Mouse (Mus musculus) forebrain, embryonic 15.5 days (tissue): ENCODE measurements around the gene Slc22a2. TPM values are rescaled to one million over a fixed set of nuclear protein-coding genes. Genes with fewer than 3 reads are reported as not detected.

Experiments used
- ATAC-seq: fragments of 200-750 bp; cut with Nextera tagmentation; replicated peaks from 2 replicates; pipeline ENCODE4 v1.8.0; 2017; ENCODE audit warnings: mild to moderate bottlenecking, moderate TSS enrichment, moderate library complexity
- H3K27ac ChIP-seq: fragments of 300-500 bp; sonication (generic); replicated peaks from 2 replicates; pipeline ENCODE4 v1.5.1; 2015; ENCODE audit warnings: mild to moderate bottlenecking, inconsistent platforms
- H3K27me3 ChIP-seq: fragments of 300-500 bp; sonication (generic); 2 replicates; pipeline ENCODE4 v1.6.1; 2015; ENCODE audit warnings: inconsistent platforms
- H3K36me3 ChIP-seq: fragments of 300-500 bp; sonication (generic); 2 replicates; pipeline ENCODE4 v1.6.1; 2015; ENCODE audit warnings: mild to moderate bottlenecking, inconsistent platforms
- H3K4me1 ChIP-seq: fragments of 300-500 bp; sonication (generic); 2 replicates; pipeline ENCODE4 v1.6.1; 2015; ENCODE audit warnings: inconsistent platforms
- H3K4me2 ChIP-seq: fragments of 300-500 bp; sonication (generic); replicated peaks from 2 replicates; pipeline ENCODE4 v1.6.1; 2015; ENCODE audit warnings: mild to moderate bottlenecking, inconsistent platforms
- H3K4me3 ChIP-seq: fragments of 300-500 bp; sonication (generic); 2 replicates; pipeline ENCODE4 v1.5.1; 2015; ENCODE audit warnings: mild to moderate bottlenecking, inconsistent platforms
- H3K9ac ChIP-seq: fragments of 300-500 bp; sonication (generic); replicated peaks from 2 replicates; pipeline ENCODE4 v1.6.1; 2015; ENCODE audit warnings: mild to moderate bottlenecking, inconsistent platforms
- H3K9me3 ChIP-seq: fragments of 300-500 bp; sonication (generic); 2 replicates; pipeline ENCODE4 v1.6.1; 2016; ENCODE audit warnings: inconsistent platforms
- WGBS: fragments of 180-500 bp; shearing (Covaris S2); methylation state at CpG from one replicate; pipeline ENCODE4 v1.1.7; 2015; ENCODE audit warnings: mixed read lengths; 5-methylcytosine and 5-hydroxymethylcytosine counted together
- polyA plus RNA-seq: library from polyadenylated mRNA; unstranded; fragments of >200 nt; fragmentation: Nextera tagmentation; extraction: Ambion mirVana; gene quantifications from 2 replicates; pipeline ENCODE4 v1.2.1, GENCODE M21; 2015

Slc22a2 gene
- polyA plus RNA-seq, 1 experiment from 2014 or later = 0.50 TPM

GRCm38 (mm10) chr17:12590911-12591625, 7.1 kb downstream of the Slc22a2 start:
- 79% methylated on average over 4 of the region's 4 CpGs for WGBS
- Histone ChIP-seq H3K27me3 (no peaks in the 10 kb centered on the region), H3K36me3 (no peaks in the 10 kb centered on the region), H3K9me3 (no peaks in the 10 kb centered on the region), H3K4me1 (peaks cover 4% of the 10 kb centered on the region), H3K27ac (no peak overlapping the region), H3K9ac (no peak overlapping the region), H3K4me3 (no peak overlapping the region), H3K4me2 (no peak overlapping the region)
- ATAC-seq = no peak

GRCm38 (mm10) chr17:12595846-12596515, 12.0 kb downstream of the Slc22a2 start:
- no peak overlapping the region for H3K4me2 ChIP-seq
- ATAC-seq = no peak
- no peak overlapping the region for H3K4me3 ChIP-seq
- no peaks in the 10 kb centered on the region for H3K9me3 ChIP-seq
- no peak overlapping the region for H3K27ac ChIP-seq
- no peak overlapping the region for H3K9ac ChIP-seq
- no peaks in the 10 kb centered on the region for H3K36me3 ChIP-seq
- no peaks in the 10 kb centered on the region for H3K4me1 ChIP-seq
- 58% methylated on average over 13 of the region's 13 CpGs for WGBS
- no peaks in the 10 kb centered on the region for H3K27me3 ChIP-seq

GRCm38 (mm10) chr17:12606634-12607033, 22.7 kb downstream of the Slc22a2 start:
- no peak for ATAC-seq
- WGBS = 85% methylated on average over 1 of the region's 1 CpGs

GRCm38 (mm10) chr17:12607202-12607601, 23.3 kb downstream of the Slc22a2 start:
- no peak overlapping the region for H3K4me2 ChIP-seq
- H3K4me3 ChIP-seq = no peak overlapping the region
- H3K27ac ChIP-seq = no peak overlapping the region
- no peak for ATAC-seq
- H3K27me3 ChIP-seq = no peaks in the 10 kb centered on the region
- no peaks in the 10 kb centered on the region for H3K9me3 ChIP-seq
- H3K4me1 ChIP-seq = no peaks in the 10 kb centered on the region
- no peaks in the 10 kb centered on the region for H3K36me3 ChIP-seq
- no peak overlapping the region for H3K9ac ChIP-seq

More at GRCm38 (mm10) chr17:12606634-12607033, 22.7 kb downstream of the Slc22a2 start:
- Histone ChIP-seq H3K4me1 (no peaks in the 10 kb centered on the region), H3K9me3 (no peaks in the 10 kb centered on the region), H3K4me3 (no peak overlapping the region), H3K27ac (no peak overlapping the region), H3K4me2 (no peak overlapping the region), H3K9ac (no peak overlapping the region), H3K27me3 (no peaks in the 10 kb centered on the region), H3K36me3 (no peaks in the 10 kb centered on the region)

- H3K4me2 ChIP-seq = no peak overlapping the region
- WGBS = 89% methylated on average over 15 of the region's 15 CpGs
- ATAC-seq = no peak
- no peak overlapping the region for H3K9ac ChIP-seq
- no peak overlapping the region for H3K4me3 ChIP-seq
- no peaks in the 10 kb centered on the region for H3K4me1 ChIP-seq
- H3K36me3 ChIP-seq = no peaks in the 10 kb centered on the region
- no peak overlapping the region for H3K27ac ChIP-seq
- H3K27me3 ChIP-seq = no peaks in the 10 kb centered on the region
- H3K9me3 ChIP-seq = no peaks in the 10 kb centered on the region
Observed at GRCm38 (mm10) chr17:12614511-12615385, 30.8 kb downstream of the Slc22a2 start.

- WGBS = 71% methylated on average over 4 of the region's 4 CpGs
- Histone ChIP-seq H3K9me3 (no peaks in the 10 kb centered on the region), H3K9ac (no peak overlapping the region), H3K27me3 (no peaks in the 10 kb centered on the region), H3K27ac (no peak overlapping the region), H3K36me3 (no peaks in the 10 kb centered on the region), H3K4me3 (no peak overlapping the region), H3K4me2 (no peak overlapping the region), H3K4me1 (no peaks in the 10 kb centered on the region)
- ATAC-seq = no peak
Observed at GRCm38 (mm10) chr17:12615429-12615828, 31.5 kb downstream of the Slc22a2 start.

- no peak overlapping the region for H3K4me2 ChIP-seq
- H3K36me3 ChIP-seq = no peaks in the 10 kb centered on the region
- H3K4me3 ChIP-seq = no peak overlapping the region
- no peaks in the 10 kb centered on the region for H3K9me3 ChIP-seq
- no peak for ATAC-seq
- no peaks in the 10 kb centered on the region for H3K27me3 ChIP-seq
- H3K27ac ChIP-seq = no peak overlapping the region
- H3K4me1 ChIP-seq = no peaks in the 10 kb centered on the region
- 83% methylated on average over 2 of the region's 2 CpGs for WGBS
- no peak overlapping the region for H3K9ac ChIP-seq
Observed at GRCm38 (mm10) chr17:12619641-12620040, 35.7 kb downstream of the Slc22a2 start.

- no peak overlapping the region for H3K27ac ChIP-seq
- H3K4me1 ChIP-seq = no peaks in the 10 kb centered on the region
- no peak overlapping the region for H3K4me2 ChIP-seq
- H3K9ac ChIP-seq = no peak overlapping the region
- H3K4me3 ChIP-seq = no peak overlapping the region
- no peak for ATAC-seq
- no peaks in the 10 kb centered on the region for H3K27me3 ChIP-seq
- H3K36me3 ChIP-seq = no peaks in the 10 kb centered on the region
- H3K9me3 ChIP-seq = no peaks in the 10 kb centered on the region
- 92% methylated on average over 4 of the region's 4 CpGs for WGBS
Observed at GRCm38 (mm10) chr17:12627983-12628382, 44.1 kb downstream of the Slc22a2 start.

- no peaks in the 10 kb centered on the region for H3K9me3 ChIP-seq
- no peak overlapping the region for H3K4me2 ChIP-seq
- H3K9ac ChIP-seq = no peak overlapping the region
- no peaks in the 10 kb centered on the region for H3K4me1 ChIP-seq
- no peak overlapping the region for H3K4me3 ChIP-seq
- no peak for ATAC-seq
- H3K36me3 ChIP-seq = no peaks in the 10 kb centered on the region
- H3K27ac ChIP-seq = no peak overlapping the region
- no peaks in the 10 kb centered on the region for H3K27me3 ChIP-seq
- WGBS = 66% methylated on average over 6 of the region's 6 CpGs
Observed at GRCm38 (mm10) chr17:12630976-12631730, 47.2 kb downstream of the Slc22a2 start.

GRCm38 (mm10) chr17:12631771-12632600, 48.1 kb downstream of the Slc22a2 start:
- ATAC-seq = no peak
- no peaks in the 10 kb centered on the region for H3K36me3 ChIP-seq
- H3K27ac ChIP-seq = no peak overlapping the region
- no peaks in the 10 kb centered on the region for H3K4me1 ChIP-seq
- H3K4me3 ChIP-seq = no peak overlapping the region
- H3K4me2 ChIP-seq = no peak overlapping the region
- H3K9me3 ChIP-seq = no peaks in the 10 kb centered on the region
- WGBS = 47% methylated on average over 7 of the region's 7 CpGs
- H3K9ac ChIP-seq = no peak overlapping the region
- no peaks in the 10 kb centered on the region for H3K27me3 ChIP-seq

- H3K4me3 ChIP-seq = no peak overlapping the region
- 63% methylated on average over 4 of the region's 4 CpGs for WGBS
- H3K27ac ChIP-seq = no peak overlapping the region
- H3K9ac ChIP-seq = no peak overlapping the region
- no peaks in the 10 kb centered on the region for H3K27me3 ChIP-seq
- no peaks in the 10 kb centered on the region for H3K9me3 ChIP-seq
- no peak for ATAC-seq
- H3K4me1 ChIP-seq = no peaks in the 10 kb centered on the region
- no peak overlapping the region for H3K4me2 ChIP-seq
- H3K36me3 ChIP-seq = no peaks in the 10 kb centered on the region
Observed at GRCm38 (mm10) chr17:12634814-12635213, 50.9 kb downstream of the Slc22a2 start.
